Mouse (Mus musculus) spleen, adult 2 months (tissue): ENCODE measurements around the gene Dnajc7. TPM values are rescaled to one million over a fixed set of nuclear protein-coding genes. Genes with fewer than 3 reads are reported as not detected.
A peak's percentile ranks its signal among the peaks of the same experiment; 100 is the strongest.

Experiments used
- DNase-seq, 2 experiments: peaks; one replicate each; pipeline versions ENCODE4 v3.0.0 to v3.0.0-alpha.2; 2012 to 2021; ENCODE audit warnings: low spot score in 2 of 2, low read depth in 1 of 2
- H3K27ac ChIP-seq: fragments of 200-500 bp; 2 replicates; pipeline ENCODE4 v1.5.1; 2012; ENCODE audit warnings: low read length, inconsistent platforms; ENCODE audit not compliant: insufficient read depth
- H3K27me3 ChIP-seq: fragments of 200-500 bp; 2 replicates; pipeline ENCODE4 v1.6.1; 2012; ENCODE audit warnings: mild to moderate bottlenecking, moderate library complexity, low read length, inconsistent platforms; ENCODE audit not compliant: control insufficient read depth, insufficient read depth
- H3K36me3 ChIP-seq: fragments of 200-500 bp; 2 replicates; pipeline ENCODE4 v1.6.1; 2012; ENCODE audit warnings: mild to moderate bottlenecking, low read length, inconsistent platforms; ENCODE audit not compliant: control insufficient read depth, insufficient read depth
- H3K4me1 ChIP-seq: fragments of 200-500 bp; 2 replicates; pipeline ENCODE4 v1.6.1; 2011; ENCODE audit warnings: inconsistent platforms; ENCODE audit not compliant: control insufficient read depth, insufficient read depth, insufficient read length
- H3K4me3 ChIP-seq: fragments of 200-500 bp; 2 replicates; pipeline ENCODE4 v1.5.1; 2011; ENCODE audit warnings: mild to moderate bottlenecking, inconsistent platforms; ENCODE audit not compliant: insufficient read depth, insufficient read length; ENCODE audit errors: extremely low read depth
- CTCF ChIP-seq: fragments of 200-500 bp; IDR thresholded peaks from 2 replicates; pipeline ENCODE4 v1.5.1; 2011; ENCODE audit warnings: mild to moderate bottlenecking, inconsistent platforms; ENCODE audit not compliant: insufficient read depth, insufficient read length, insufficient replicate concordance; ENCODE audit errors: extremely low read depth
- POLR2A ChIP-seq: fragments of 200-500 bp; IDR thresholded peaks from 2 replicates; pipeline ENCODE4 v1.6.1; 2011; ENCODE audit warnings: low read depth, low read length, inconsistent platforms
- WGBS: fragments of 180-500 bp; shearing (Covaris S2); methylation state at CpG from one replicate; pipeline ENCODE4 v1.1.7; 2018; 5-methylcytosine and 5-hydroxymethylcytosine counted together
- polyA plus RNA-seq: library from polyadenylated mRNA; depleted of rRNA; stranded (reverse); fragments of >200 nt; gene quantifications from 2 replicates; pipeline ENCODE4 v1.2.3, GENCODE M21; 2012

Gene Dnajc7
- polyA plus RNA-seq, 1 experiment = 53.7 TPM

GRCm38 (mm10) chr11:100616332-100616731, 3.6 kb downstream of the Dnajc7 start:
- Histone ChIP-seq H3K4me3 (no peak overlapping the region), H3K4me1 (peaks cover 10% of the 10 kb centered on the region), H3K27ac (no peak overlapping the region), H3K36me3 (no peaks in the 10 kb centered on the region), H3K27me3 (no peaks in the 10 kb centered on the region)
- WGBS = 89% methylated on average over 5 of the region's 5 CpGs
- DNase-seq = no peak
- TF ChIP-seq POLR2A (no peak), CTCF (no peak)

- TF ChIP-seq CTCF = no peak
- TF ChIP-seq POLR2A = no peak
- 85% methylated on average over 3 of the region's 3 CpGs for WGBS
- no peak for DNase-seq
Measured at GRCm38 (mm10) chr11:100613241-100613640, 6.7 kb downstream of the Dnajc7 start.

GRCm38 (mm10) chr11:100611627-100612026, 8.3 kb downstream of the Dnajc7 start:
- no peak overlapping the region for H3K4me3 ChIP-seq
- WGBS = 74% methylated on average over 6 of the region's 6 CpGs
- no peak for DNase-seq
- TF ChIP-seq CTCF = peak; percentile 31; the same call in 1 of the 2 replicates
- TF ChIP-seq POLR2A = no peak
- H3K27ac ChIP-seq = 0 out of 2 replicates have a peak overlapping the region, but pooled peaks have one; percentile 0
- H3K4me1 ChIP-seq = peaks cover 7% of the 10 kb centered on the region; the same call in 1 of the 2 replicates
- H3K36me3 ChIP-seq = peaks cover 8% of the 10 kb centered on the region
- no peaks in the 10 kb centered on the region for H3K27me3 ChIP-seq

More at GRCm38 (mm10) chr11:100613241-100613640, 6.7 kb downstream of the Dnajc7 start:
- Histone ChIP-seq H3K27me3 (no peaks in the 10 kb centered on the region), H3K4me1 (peaks cover 10% of the 10 kb centered on the region), H3K27ac (no peak overlapping the region), H3K36me3 (peaks cover 2% of the 10 kb centered on the region), H3K4me3 (no peak overlapping the region)

GRCm38 (mm10) chr11:100609997-100610680, 9.8 kb downstream of the Dnajc7 start:
- peaks cover 8% of the 10 kb centered on the region for H3K36me3 ChIP-seq
- H3K4me1 ChIP-seq = peaks cover 5% of the 10 kb centered on the region; the same call in 1 of the 2 replicates
- H3K27me3 ChIP-seq = no peaks in the 10 kb centered on the region
- H3K4me3 ChIP-seq = no peak overlapping the region
- TF ChIP-seq POLR2A = no peak
- no peak for TF ChIP-seq CTCF
- 65% methylated on average over 9 of the region's 9 CpGs for WGBS
- H3K27ac ChIP-seq = peak overlapping the region; percentile 59
- DNase-seq = no peak

GRCm38 (mm10) chr11:100609355-100609996, 10.5 kb downstream of the Dnajc7 start:
- Histone ChIP-seq H3K4me1 (peaks cover 5% of the 10 kb centered on the region; the same call in 1 of the 2 replicates), H3K27ac (peak overlapping the region; percentile 45), H3K27me3 (no peaks in the 10 kb centered on the region), H3K4me3 (no peak overlapping the region), H3K36me3 (peaks cover 9% of the 10 kb centered on the region)
- no peak for DNase-seq
- 80% methylated on average over 5 of the region's 5 CpGs for WGBS
- TF ChIP-seq POLR2A = no peak
- TF ChIP-seq CTCF = no peak

- TF ChIP-seq CTCF = no peak
- TF ChIP-seq POLR2A = no peak
- H3K4me3 ChIP-seq = no peak overlapping the region
- H3K36me3 ChIP-seq = peaks cover 9% of the 10 kb centered on the region
- H3K4me1 ChIP-seq = peaks cover 5% of the 10 kb centered on the region; the same call in 1 of the 2 replicates
- WGBS = 43% methylated on average over 4 of the region's 4 CpGs
- H3K27me3 ChIP-seq = no peaks in the 10 kb centered on the region
- DNase-seq = no peak
- H3K27ac ChIP-seq = peak overlapping the region; percentile 67
Measured at GRCm38 (mm10) chr11:100608796-100609195, 11.2 kb downstream of the Dnajc7 start.

- no peaks in the 10 kb centered on the region for H3K27me3 ChIP-seq
- H3K36me3 ChIP-seq = peaks cover 9% of the 10 kb centered on the region
- TF ChIP-seq CTCF (no peak), POLR2A (no peak)
- no peak overlapping the region for H3K4me3 ChIP-seq
- 74% methylated on average over 6 of the region's 6 CpGs for WGBS
- no peak overlapping the region for H3K27ac ChIP-seq
- peaks cover 5% of the 10 kb centered on the region; the same call in 1 of the 2 replicates for H3K4me1 ChIP-seq
- no peak for DNase-seq
Measured at GRCm38 (mm10) chr11:100607121-100607520, 12.8 kb downstream of the Dnajc7 start.
